In genomic region chr10:95419726-95420125, GRCm38 (mm10) we compare ENCODE assay signal across 22 mouse cellular contexts. TPM values are rescaled to one million over a fixed set of nuclear protein-coding genes. Genes with fewer than 3 reads are reported as not detected.
A peak's percentile ranks its signal among the peaks of the same experiment; 100 is the strongest.
DNase-seq lines count a peak whose midpoint lies in the region; ATAC-seq and TF ChIP-seq lines count a peak whose summit lies in the region.
"Had no signal": no experiment of that assay in that cellular context is flagged by ENCODE, and none has a peak within 500 bp of the region (broad histone marks: within the 10 kb centered on the region; RNA-seq: fewer than 3 reads in every experiment).

No protein-coding gene starts in this region.

- H3K4me1 ChIP-seq in liver, adult 2 months (ENCODE audit: control insufficient read depth, insufficient read depth, low read length) = peaks cover 17% of the 10 kb centered on the region
- peaks cover 2% of the 10 kb centered on the region; the same call in 1 of the 2 replicates for H3K4me1 ChIP-seq in lung, postnatal 0 days (ENCODE audit: insufficient read depth, low read depth, low read length)

- 0 out of 2 replicates have a peak, but pooled peaks cover 5% of the 10 kb centered on the region for H3K79me2 ChIP-seq in liver, adult 2 months (ENCODE audit: control insufficient read depth, insufficient read depth, low read length)

- H3K4me3 ChIP-seq in liver, adult 2 months (ENCODE audit: insufficient read depth, low read depth, low read length) = no peak overlapping the region
- no peak overlapping the region for H3K4me3 ChIP-seq in lung, postnatal 0 days (ENCODE audit: low read depth, low read length)

- no peak overlapping the region for H3K27ac ChIP-seq in liver, adult 2 months (replicated peaks; ENCODE audit: insufficient read depth, low read depth, low read length)
- H3K27ac ChIP-seq in lung, postnatal 0 days (ENCODE audit: low read length) = no peak overlapping the region

- no peak for TF ChIP-seq POLR2A in liver, adult 2 months (IDR thresholded peaks at IDR 0.05; ENCODE audit: extremely low read depth, insufficient read depth, low read length)

- H3K9me3 ChIP-seq in lung, postnatal 0 days (ENCODE audit: low read length) = no peaks in the 10 kb centered on the region
- H3K9me3 ChIP-seq: G1E had no signal

- ATAC-seq in lung, postnatal 0 days = no peak
- ATAC-seq: activated CD4-positive, CD25-positive, alpha-beta regulatory T cell, adult 4 months; CD4-positive, CD25-positive, alpha-beta regulatory T cell, adult 4 months; Patski had no signal

- no peaks in the 10 kb centered on the region for H3K27me3 ChIP-seq in liver, adult 2 months (ENCODE audit: control insufficient read depth, insufficient read depth, low read length)
- H3K27me3 ChIP-seq in lung, postnatal 0 days (replicated peaks; ENCODE audit: insufficient read depth, low read length) = no peaks in the 10 kb centered on the region
- H3K27me3 ChIP-seq: CH12.LX, Patski had no signal

- no peak overlapping the region for H3K4me2 ChIP-seq in lung, postnatal 0 days (replicated peaks; ENCODE audit: low read depth, low read length)

- no peak for TF ChIP-seq CTCF in liver, adult 2 months (IDR thresholded peaks at IDR 0.05; ENCODE audit: low read depth, low read length)
- no peak for TF ChIP-seq CTCF in lung, postnatal 0 days (IDR thresholded peaks at IDR 0.05)

- TF ChIP-seq EP300 in lung, postnatal 0 days (IDR thresholded peaks at IDR 0.05) = peak; percentile 15; the same call in 1 of the 2 replicates

- H3K9ac ChIP-seq in liver, adult 2 months (ENCODE audit: low read depth, low read length) = no peak overlapping the region
- H3K9ac ChIP-seq in lung, postnatal 0 days (replicated peaks; ENCODE audit: low read depth) = no peak overlapping the region

- peak; percentile 69 for DNase-seq in liver, adult 2 months (ENCODE audit: extremely low read depth, low read depth, low spot score)
- DNase-seq in liver (no peak), adipocyte (ENCODE audit: low spot score) (peak; percentile 38)
- DNase-seq in lung, postnatal 0 days (ENCODE audit: low spot score) = no peak
- no peak for DNase-seq in lung, postnatal 4 days
- peak; percentile 56 for DNase-seq in lung, postnatal 36 days
- no peak for DNase-seq in lung, postnatal 25 days (ENCODE audit: low spot score)
- no peak for DNase-seq in layer of hippocampus, postnatal 36 days
- DNase-seq: adrenal gland, adult 2 months; adrenal gland, adult 8-10 months; adrenal gland, postnatal 10 days; adrenal gland, postnatal 25 days; adrenal gland, postnatal 36 days; B cell, adult 2 months; cerebellum, adult 11 months; cerebellum, adult 11-12 months; cerebellum, adult 18-20 months had no signal

- H3K36me3 ChIP-seq in liver, adult 2 months (ENCODE audit: control insufficient read depth, insufficient read depth, low read length) = no peaks in the 10 kb centered on the region
- H3K36me3 ChIP-seq in lung, postnatal 0 days (ENCODE audit: insufficient read depth, low read length) = no peaks in the 10 kb centered on the region
- H3K36me3 ChIP-seq: G1E had no signal

- 41% methylated on average over 3 of the region's 3 CpGs for WGBS in liver, adult 2 months
- 70% methylated on average over 3 of the region's 3 CpGs for WGBS in lung, postnatal 0 days

RNA-seq across cellular contexts. Expression of gene Socs2, which starts 2.7 kb away (rescaled TPM):
- 5.3 and 12.3 TPM in 2 replicates for total RNA-seq in liver, adult 2 months (2014; rRNA removed)
- polyA plus RNA-seq in liver, adult 2 months (2012; rRNA removed) = 20.0 and 53.8 TPM in 2 replicates
- polyA plus RNA-seq in lung, postnatal 0 days (2015; fragmentation: Nextera tagmentation; extraction: Ambion mirVana) = 333 and 396 TPM in 2 replicates
- 10 to 100 TPM; 37.0 to 39.3 TPM for total RNA-seq in layer of hippocampus, postnatal 36 days (2021)

Comparison
In these comparisons a context has a peak if more than half of its experiments do, and no peak if none do; other contexts are left out.
1. DNase-seq: peak in liver, adult 2 months (single experiment), lung, postnatal 36 days (single experiment) and adipocyte (single experiment); none in liver (single experiment), lung, postnatal 0 days (single experiment), lung, postnatal 4 days (0 of 2), lung, postnatal 25 days (single experiment) and layer of hippocampus, postnatal 36 days (0 of 2).